Mouse (Mus musculus): ENCODE measurements around the gene Adra1b. TPM values are rescaled to one million over a fixed set of nuclear protein-coding genes. Genes with fewer than 3 reads are reported as not detected.

Gene Adra1b
- polyA plus RNA-seq, 1 experiment from 2014 or later, result 2.8 TPM

GRCm38 (mm10) chr11:43766922-43767648 is 133.9 kb downstream of the Adra1b start:
- H3K4me2 ChIP-seq, result peak overlapping the region; percentile 63
- H3K4me1 ChIP-seq (replicated peaks), result no peaks in the 10 kb centered on the region
- H3K27me3 ChIP-seq, result peaks cover 20% of the 10 kb centered on the region
- no peaks in the 10 kb centered on the region for H3K36me3 ChIP-seq
- peak overlapping the region; percentile 52 for H3K4me3 ChIP-seq (replicated peaks)
- DNase-seq (peak; percentile 55), ATAC-seq (ENCODE audit: low read depth) (0 out of 2 replicates have a peak, but pooled peaks have one; percentile 39)
- no peak overlapping the region for H3K27ac ChIP-seq
- no peak overlapping the region for H3K9ac ChIP-seq
- H3K9me3 ChIP-seq (replicated peaks), result no peaks in the 10 kb centered on the region
- 3% methylated on average over 37 of the region's 37 CpGs for WGBS (ENCODE audit: insufficient replicate concordance)

- WGBS (ENCODE audit: insufficient replicate concordance), result 41% methylated on average over 2 of the region's 2 CpGs
- Histone ChIP-seq H3K4me1 (replicated peaks) (no peaks in the 10 kb centered on the region), H3K4me3 (replicated peaks) (no peak overlapping the region), H3K27me3 (peaks cover 7% of the 10 kb centered on the region), H3K36me3 (no peaks in the 10 kb centered on the region), H3K27ac (no peak overlapping the region), H3K9me3 (replicated peaks) (no peaks in the 10 kb centered on the region), H3K9ac (no peak overlapping the region), H3K4me2 (no peak overlapping the region)
- no peak for DNase-seq
- no peak for ATAC-seq (ENCODE audit: low read depth)
These were observed 142.6 kb downstream of the Adra1b start for GRCm38 (mm10) chr11:43758436-43758835.

- H3K4me1 ChIP-seq (replicated peaks), result no peaks in the 10 kb centered on the region
- no peaks in the 10 kb centered on the region for H3K36me3 ChIP-seq
- no peak overlapping the region for H3K27ac ChIP-seq
- H3K27me3 ChIP-seq, result peaks cover 7% of the 10 kb centered on the region
- no peak overlapping the region for H3K4me3 ChIP-seq (replicated peaks)
- WGBS (ENCODE audit: insufficient replicate concordance), result 49% methylated on average over 5 of the region's 5 CpGs
- ATAC-seq (ENCODE audit: low read depth) (no peak), DNase-seq (no peak)
- H3K9me3 ChIP-seq (replicated peaks), result no peaks in the 10 kb centered on the region
- H3K9ac ChIP-seq, result no peak overlapping the region
- H3K4me2 ChIP-seq, result no peak overlapping the region
These were observed 145.6 kb downstream of the Adra1b start for GRCm38 (mm10) chr11:43755411-43755810.

- WGBS (ENCODE audit: insufficient replicate concordance), result 40% methylated on average over 1 of the region's 1 CpGs
- H3K4me3 ChIP-seq (replicated peaks), result no peak overlapping the region
These were observed 146.4 kb downstream of the Adra1b start for GRCm38 (mm10) chr11:43754568-43754967.

GRCm38 (mm10) chr11:43751542-43751941 is 149.5 kb downstream of the Adra1b start:
- no peak overlapping the region for H3K4me3 ChIP-seq (replicated peaks)
- ATAC-seq (ENCODE audit: low read depth) (no peak), DNase-seq (no peak)
- peaks cover 8% of the 10 kb centered on the region for H3K4me1 ChIP-seq (replicated peaks)
- peaks cover 7% of the 10 kb centered on the region for H3K27me3 ChIP-seq
- H3K27ac ChIP-seq, result no peak overlapping the region
- no peaks in the 10 kb centered on the region for H3K9me3 ChIP-seq (replicated peaks)
- H3K4me2 ChIP-seq, result no peak overlapping the region
- 54% methylated on average over 2 of the region's 2 CpGs for WGBS (ENCODE audit: insufficient replicate concordance)
- no peaks in the 10 kb centered on the region for H3K36me3 ChIP-seq
- H3K9ac ChIP-seq, result no peak overlapping the region

More at GRCm38 (mm10) chr11:43754568-43754967, 146.4 kb downstream of the Adra1b start:
- Histone ChIP-seq H3K36me3 (no peaks in the 10 kb centered on the region), H3K27me3 (peaks cover 7% of the 10 kb centered on the region), H3K4me2 (no peak overlapping the region), H3K9me3 (replicated peaks) (no peaks in the 10 kb centered on the region), H3K4me1 (replicated peaks) (no peaks in the 10 kb centered on the region), H3K27ac (no peak overlapping the region), H3K9ac (no peak overlapping the region)
- DNase-seq, result no peak
- ATAC-seq (ENCODE audit: low read depth), result no peak

GRCm38 (mm10) chr11:43747233-43748226 is 153.5 kb downstream of the Adra1b start, which contains the start of gene Ttc1:
Gene Ttc1, minus strand, starts transcription at chr11:43748008.
- Histone ChIP-seq H3K27ac (peak within 1 kb of the TSS; percentile 72), H3K27me3 (no peaks in the 10 kb centered on the region), H3K9ac (peak within 1 kb of the TSS; percentile 85), H3K36me3 (peaks cover 25% of the 10 kb centered on the region), H3K9me3 (replicated peaks) (no peaks in the 10 kb centered on the region), H3K4me1 (replicated peaks) (peaks cover 10% of the 10 kb centered on the region), H3K4me3 (replicated peaks) (peak within 1 kb of the TSS; percentile 80), H3K4me2 (peak within 1 kb of the TSS; percentile 88)
- ATAC-seq (ENCODE audit: low read depth), result peak; percentile 99
- 1% methylated on average over 47 of the region's 47 CpGs for WGBS (ENCODE audit: insufficient replicate concordance)
- peak; percentile 93 for DNase-seq

GRCm38 (mm10) chr11:43728737-43729301 is 172.2 kb downstream of the Adra1b start:
- no peak overlapping the region for H3K9ac ChIP-seq
- ATAC-seq (ENCODE audit: low read depth) (no peak), DNase-seq (no peak)
- H3K36me3 ChIP-seq, result peaks cover 51% of the 10 kb centered on the region
- H3K27me3 ChIP-seq, result no peaks in the 10 kb centered on the region
- WGBS (ENCODE audit: insufficient replicate concordance), result 28% methylated on average over 7 of the region's 7 CpGs
- H3K9me3 ChIP-seq (replicated peaks), result no peaks in the 10 kb centered on the region
- no peak overlapping the region for H3K4me2 ChIP-seq
- H3K4me3 ChIP-seq (replicated peaks), result no peak overlapping the region
- H3K4me1 ChIP-seq (replicated peaks), result peaks cover 9% of the 10 kb centered on the region
- H3K27ac ChIP-seq, result no peak overlapping the region

GRCm38 (mm10) chr11:43727796-43728195 is 173.2 kb downstream of the Adra1b start:
- DNase-seq (no peak), ATAC-seq (ENCODE audit: low read depth) (peak; percentile 65)
- no peak overlapping the region for H3K9ac ChIP-seq
- peaks cover 9% of the 10 kb centered on the region for H3K4me1 ChIP-seq (replicated peaks)
- no peaks in the 10 kb centered on the region for H3K27me3 ChIP-seq
- H3K4me3 ChIP-seq (replicated peaks), result no peak overlapping the region
- peaks cover 44% of the 10 kb centered on the region for H3K36me3 ChIP-seq
- no peaks in the 10 kb centered on the region for H3K9me3 ChIP-seq (replicated peaks)
- H3K4me2 ChIP-seq, result no peak overlapping the region
- H3K27ac ChIP-seq, result no peak overlapping the region
- WGBS (ENCODE audit: insufficient replicate concordance), result 16% methylated on average over 7 of the region's 7 CpGs

Other genes starting within 250 kb of the Adra1b start
- 9.6 and 11.5 TPM in 2 replicates for gene Pwwp2a, start 219.2 kb downstream of the Adra1b start, polyA plus RNA-seq (2015; fragmentation: Nextera tagmentation; extraction: Ambion mirVana)
- gene Ttc1, start 153.2 kb downstream of the Adra1b start, polyA plus RNA-seq (2015; fragmentation: Nextera tagmentation; extraction: Ambion mirVana), result 47.7 and 55.2 TPM in 2 replicates

Data from liver, embryonic 13.5 days (tissue).